Mouse (Mus musculus) heart, adult 2 months (tissue): ENCODE measurements around the gene Slc24a3. TPM values are rescaled to one million over a fixed set of nuclear protein-coding genes. Genes with fewer than 3 reads are reported as not detected.

ENCODE experiments used
- DNase-seq, 2 experiments: peaks; one replicate each; pipeline ENCODE4 v3.0.0; 2021
- H3K27ac ChIP-seq: fragments of 200-600 bp; 2 replicates; pipeline ENCODE4 v1.8.1; 2022
- H3K27me3 ChIP-seq: fragments of 200-500 bp; 2 replicates; pipeline ENCODE4 v1.6.1; 2012; ENCODE audit warnings: mild to moderate bottlenecking, low read length, inconsistent platforms, mixed read lengths; ENCODE audit not compliant: control insufficient read depth, insufficient read depth
- H3K36me3 ChIP-seq: fragments of 200-500 bp; 2 replicates; pipeline ENCODE4 v1.6.1; 2012; ENCODE audit warnings: low read length, inconsistent platforms; ENCODE audit not compliant: control insufficient read depth, insufficient read depth
- H3K4me1 ChIP-seq: fragments of 200-500 bp; 2 replicates; pipeline ENCODE4 v1.6.1; 2011; ENCODE audit warnings: low read length; ENCODE audit not compliant: control insufficient read depth, insufficient read depth
- H3K4me3 ChIP-seq: fragments of 200-600 bp; 2 replicates; pipeline ENCODE4 v1.8.1; 2022
- H3K79me2 ChIP-seq: fragments of 200-500 bp; replicated peaks from 2 replicates; pipeline ENCODE4 v1.6.1; 2012; ENCODE audit warnings: mild to moderate bottlenecking, inconsistent platforms, low read length, moderate library complexity, mixed read lengths; ENCODE audit not compliant: control insufficient read depth, insufficient read depth
- H3K9ac ChIP-seq: fragments of 200-500 bp; 2 replicates; pipeline ENCODE4 v1.6.1; 2012; ENCODE audit warnings: low read depth, mild to moderate bottlenecking, control low read depth, inconsistent platforms, low read length, mixed read lengths
- CTCF ChIP-seq: fragments of 200-600 bp; IDR thresholded peaks from 2 replicates; pipeline ENCODE4 v1.8.1; 2022; ENCODE audit warnings: antibody characterized with exemption, mild to moderate bottlenecking, moderate library complexity
- EP300 ChIP-seq: fragments of 200-500 bp; IDR thresholded peaks from 2 replicates; pipeline ENCODE4 v1.6.1; 2011; ENCODE audit warnings: low read depth, low read length, control low read depth; ENCODE audit not compliant: insufficient read depth
- POLR2A ChIP-seq: fragments of 200-500 bp; IDR thresholded peaks from 2 replicates; pipeline ENCODE4 v1.6.1; 2011; ENCODE audit warnings: mild to moderate bottlenecking, low read depth, low read length, control low read depth; ENCODE audit not compliant: insufficient read depth
- WGBS: fragments of 180-500 bp; shearing (Covaris S2); methylation state at CpG from one replicate; pipeline ENCODE4 v1.1.7; 2018; 5-methylcytosine and 5-hydroxymethylcytosine counted together
- intact Hi-C: fragments of 180-260 bp; cut with DNase I; formaldehyde crosslinking; loops from one replicate; pipeline ENCODE4 v1.15.1; 2025
- polyA plus RNA-seq: library from polyadenylated mRNA; depleted of rRNA; stranded (reverse); fragments of >200 nt; gene quantifications from 2 replicates; pipeline ENCODE4 v1.2.3, GENCODE M21; 2012
- total RNA-seq, 2 experiments: library from RNA; stranded (reverse); gene quantifications; 2 replicates each; pipeline ENCODE4 v1.2.3; 2021

Gene Slc24a3
- total and polyA plus RNA-seq, 3 experiments, result 2.7 to 3.6 (median 2.8) TPM

- Histone ChIP-seq H3K4me1 (no peaks in the 10 kb centered on the region), H3K27me3 (no peaks in the 10 kb centered on the region), H3K4me3 (no peak overlapping the region), H3K79me2 (no peaks in the 10 kb centered on the region), H3K9ac (no peak overlapping the region), H3K36me3 (no peaks in the 10 kb centered on the region), H3K27ac (no peak overlapping the region)
- 67% methylated on average over 5 of the region's 5 CpGs for WGBS
- no peak for DNase-seq
- TF ChIP-seq CTCF (no peak), POLR2A (no peak), EP300 (no peak)
- intact Hi-C loops, result no loop called here
Measured at GRCm38 (mm10) chr2:145299914-145300699, 132.6 kb downstream of the Slc24a3 start.

DNA sequence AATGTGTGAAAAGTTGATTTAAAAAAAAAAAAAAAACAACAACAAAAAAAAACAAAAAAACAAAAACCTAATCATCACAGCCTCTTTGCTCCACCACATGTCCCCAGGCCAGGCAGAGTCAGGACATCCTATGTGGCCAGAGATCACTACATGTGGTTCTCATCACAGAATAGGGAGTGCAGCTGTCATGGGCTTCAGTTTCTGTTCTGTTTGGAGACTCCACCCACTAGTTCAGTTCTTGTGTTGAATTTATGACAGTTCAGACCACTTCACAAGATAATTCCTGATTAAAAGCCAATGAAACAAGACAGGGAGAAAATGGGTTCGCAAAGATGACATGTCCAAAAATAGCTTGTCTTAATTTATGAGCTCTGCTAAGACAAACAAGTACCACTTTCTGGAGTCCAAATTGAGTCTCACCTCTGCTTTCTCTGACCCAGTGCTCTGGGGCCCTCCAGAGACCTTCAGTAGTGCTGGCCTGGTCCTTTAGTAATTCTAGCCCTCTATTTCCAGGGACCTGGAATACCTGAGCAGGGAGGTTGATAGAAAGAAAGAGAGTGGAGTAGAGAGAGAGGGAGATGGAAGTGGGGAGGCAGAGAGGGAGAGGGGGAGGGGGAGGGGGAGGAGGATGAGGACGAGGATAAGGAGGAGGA, 139.8 kb downstream of the Slc24a3 start:
- Histone ChIP-seq H3K4me3 (no peak overlapping the region), H3K9ac (no peak overlapping the region), H3K4me1 (peaks cover 1% of the 10 kb centered on the region; the same call in 1 of the 2 replicates), H3K79me2 (no peaks in the 10 kb centered on the region), H3K36me3 (no peaks in the 10 kb centered on the region), H3K27ac (no peak overlapping the region), H3K27me3 (no peaks in the 10 kb centered on the region)
- intact Hi-C loops, result no loop called here
- DNase-seq, result no peak
- no peak for TF ChIP-seq POLR2A
- TF ChIP-seq CTCF, result no peak
- no peak for TF ChIP-seq EP300
- 62% methylated on average over 2 of the region's 2 CpGs for WGBS

GRCm38 (mm10) chr2:145318916-145319315, 151.4 kb downstream of the Slc24a3 start:
- DNase-seq, result no peak
- no peak overlapping the region for H3K27ac ChIP-seq
- no peak for TF ChIP-seq EP300
- TF ChIP-seq CTCF, result no peak
- TF ChIP-seq POLR2A, result no peak

DNA sequence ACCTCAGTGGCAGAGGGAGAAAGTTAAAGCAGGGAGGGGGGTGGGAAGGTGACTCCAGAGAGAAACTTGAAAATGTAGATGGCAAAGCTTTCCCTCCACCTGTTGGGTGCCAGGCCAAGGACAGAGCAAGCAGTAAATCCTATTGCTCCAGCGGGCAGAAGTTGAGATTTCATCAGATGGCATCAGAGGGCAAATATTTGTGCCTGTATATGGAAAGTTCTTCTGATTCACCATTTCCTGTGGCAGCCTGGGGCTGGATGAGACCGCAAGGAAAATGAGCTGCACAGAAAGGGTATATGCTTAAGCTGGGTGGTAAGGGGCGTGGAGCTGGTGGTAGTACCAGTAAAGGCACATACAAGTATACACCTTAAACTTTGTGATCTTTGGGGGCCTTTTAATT, 153.7 kb downstream of the Slc24a3 start:
- no peak for DNase-seq
- WGBS, result 80% methylated on average over 3 of the region's 3 CpGs
- no peaks in the 10 kb centered on the region for H3K36me3 ChIP-seq
- no peaks in the 10 kb centered on the region for H3K27me3 ChIP-seq
- TF ChIP-seq CTCF, result no peak
- no peak for TF ChIP-seq POLR2A
- TF ChIP-seq EP300, result no peak
- H3K27ac ChIP-seq, result no peak overlapping the region
- H3K4me1 ChIP-seq, result no peaks in the 10 kb centered on the region
- intact Hi-C loops, result no loop called here
- no peak overlapping the region for H3K4me3 ChIP-seq
- H3K79me2 ChIP-seq, result no peaks in the 10 kb centered on the region
- no peak overlapping the region for H3K9ac ChIP-seq

More at GRCm38 (mm10) chr2:145318916-145319315, 151.4 kb downstream of the Slc24a3 start:
- no peaks in the 10 kb centered on the region for H3K27me3 ChIP-seq
- H3K4me3 ChIP-seq, result no peak overlapping the region
- no peak overlapping the region for H3K9ac ChIP-seq
- WGBS, result 50% methylated on average over 2 of the region's 2 CpGs
- H3K4me1 ChIP-seq, result no peaks in the 10 kb centered on the region
- H3K79me2 ChIP-seq, result no peaks in the 10 kb centered on the region
- intact Hi-C loops, result no loop called here
- no peaks in the 10 kb centered on the region for H3K36me3 ChIP-seq

- intact Hi-C loops, result no loop called here
- no peak overlapping the region for H3K27ac ChIP-seq
- no peak for DNase-seq
- no peaks in the 10 kb centered on the region for H3K27me3 ChIP-seq
- H3K4me3 ChIP-seq, result no peak overlapping the region
- H3K9ac ChIP-seq, result no peak overlapping the region
- no peaks in the 10 kb centered on the region for H3K4me1 ChIP-seq
- no peaks in the 10 kb centered on the region for H3K36me3 ChIP-seq
- no peaks in the 10 kb centered on the region for H3K79me2 ChIP-seq
- TF ChIP-seq POLR2A, result no peak
- TF ChIP-seq EP300, result no peak
- TF ChIP-seq CTCF, result no peak
Measured at GRCm38 (mm10) chr2:145321755-145322154, 154.2 kb downstream of the Slc24a3 start.

- Histone ChIP-seq H3K27ac (no peak overlapping the region), H3K4me1 (no peaks in the 10 kb centered on the region), H3K79me2 (no peaks in the 10 kb centered on the region), H3K36me3 (no peaks in the 10 kb centered on the region), H3K9ac (no peak overlapping the region), H3K4me3 (no peak overlapping the region), H3K27me3 (no peaks in the 10 kb centered on the region)
- TF ChIP-seq EP300, result no peak
- TF ChIP-seq POLR2A, result no peak
- TF ChIP-seq CTCF, result no peak
- WGBS, result 84% methylated on average over 3 of the region's 3 CpGs
- intact Hi-C loops, result no loop called here
- no peak for DNase-seq
Measured at GRCm38 (mm10) chr2:145324477-145324876, 156.9 kb downstream of the Slc24a3 start.
